Mouse (Mus musculus): ENCODE results near the gene Poc1a. TPM values are rescaled to one million over a fixed set of nuclear protein-coding genes. Genes with fewer than 3 reads are reported as not detected.

The Poc1a gene
- polyA plus RNA-seq, 1 experiment: 23.2 TPM

DNA sequence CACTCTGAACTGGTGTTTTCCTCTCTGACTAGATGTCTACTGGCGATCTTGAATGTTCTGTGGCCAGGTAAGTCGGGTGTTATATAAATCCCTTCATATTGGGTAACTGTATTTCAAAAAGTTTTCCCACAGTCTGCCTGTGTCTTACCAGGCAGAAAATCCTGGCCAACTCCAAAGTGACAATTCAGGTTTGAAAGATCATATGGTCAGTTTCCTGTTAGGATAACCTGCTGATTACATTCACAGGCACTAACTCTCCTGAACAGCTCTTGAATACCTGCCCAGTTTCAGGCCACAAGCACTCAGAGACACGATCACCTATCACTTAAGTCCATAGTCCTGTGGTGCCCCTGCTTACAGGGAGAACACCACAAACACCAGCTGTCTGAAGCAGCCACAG is 18.8 kb upstream of the Poc1a start:
- no peak for DNase-seq (ENCODE audit: low read depth, low spot score)
- 58% methylated on average over 3 of the region's 3 CpGs for WGBS

DNA sequence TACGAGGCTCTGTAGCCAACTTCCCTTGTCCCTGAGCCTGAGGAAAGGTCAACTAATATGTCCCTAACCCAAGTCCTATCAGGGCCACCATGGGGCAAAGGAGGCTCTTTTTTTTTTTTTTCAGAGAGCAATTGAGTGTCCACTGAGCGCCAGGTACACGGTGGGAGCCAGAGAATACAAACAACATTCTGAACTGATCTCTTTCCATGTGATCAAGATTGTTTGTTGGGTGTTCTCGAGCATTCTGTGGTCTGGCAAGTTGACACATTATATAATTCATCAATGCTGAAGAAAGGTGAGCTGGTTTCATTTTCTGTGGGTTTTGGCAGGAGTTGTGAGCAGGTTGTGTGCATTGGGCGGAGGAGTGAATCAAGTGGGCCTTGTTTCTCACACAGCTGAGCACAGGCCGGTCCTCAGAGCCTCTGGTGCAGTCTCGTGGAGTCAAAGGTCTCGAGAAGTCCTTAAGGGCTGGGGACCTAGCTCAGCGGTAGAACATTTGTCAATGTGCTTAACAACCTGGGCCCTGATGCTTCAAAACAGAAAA is 17.4 kb upstream of the Poc1a start:
- WGBS: 38% methylated on average over 9 of the region's 9 CpGs
- no peak for DNase-seq (ENCODE audit: low read depth, low spot score)

GRCm38 (mm10) chr9:106265358-106266075 is 15.3 kb upstream of the Poc1a start:
- no peak for DNase-seq (ENCODE audit: low read depth, low spot score)

DNA sequence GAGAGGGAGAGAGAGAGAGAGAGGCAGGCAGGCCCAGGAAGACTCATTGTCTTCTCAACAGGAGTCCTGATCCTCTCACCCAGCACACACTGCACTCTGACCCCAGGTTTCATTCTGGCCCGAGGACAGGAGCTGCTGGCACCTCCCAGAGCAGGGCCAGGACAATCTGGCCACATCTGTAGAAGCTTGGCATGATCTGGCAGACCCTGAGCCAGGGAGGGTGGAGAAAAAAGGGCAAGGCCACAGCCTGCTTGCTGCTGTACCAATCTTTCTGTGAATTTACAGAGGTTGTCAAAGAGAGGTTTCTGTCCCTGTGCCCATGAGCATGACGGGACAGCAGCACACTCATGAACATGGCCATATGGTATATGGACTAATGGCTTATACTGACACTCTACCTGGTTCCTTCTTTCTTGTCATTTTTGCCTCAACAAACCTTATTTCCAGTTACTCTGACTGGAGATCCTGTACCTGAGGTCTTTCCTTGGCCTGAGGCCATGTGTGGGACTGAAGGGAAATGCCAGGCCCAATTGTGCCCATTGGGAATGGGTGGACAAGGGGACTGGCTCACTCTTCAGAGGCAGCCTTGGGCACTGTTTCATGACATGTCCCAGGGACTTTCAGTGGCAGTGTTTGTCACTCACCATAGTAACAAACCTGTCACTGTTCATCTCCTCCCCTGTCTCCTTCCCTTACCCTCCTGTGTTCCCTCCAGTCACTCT is 13.8 kb upstream of the Poc1a start:
- DNase-seq (ENCODE audit: low read depth, low spot score): no peak
- 27% methylated on average over 2 of the region's 2 CpGs for WGBS

More at GRCm38 (mm10) chr9:106265358-106266075, 15.3 kb upstream of the Poc1a start:
- WGBS: 64% methylated on average over 12 of the region's 12 CpGs

DNA sequence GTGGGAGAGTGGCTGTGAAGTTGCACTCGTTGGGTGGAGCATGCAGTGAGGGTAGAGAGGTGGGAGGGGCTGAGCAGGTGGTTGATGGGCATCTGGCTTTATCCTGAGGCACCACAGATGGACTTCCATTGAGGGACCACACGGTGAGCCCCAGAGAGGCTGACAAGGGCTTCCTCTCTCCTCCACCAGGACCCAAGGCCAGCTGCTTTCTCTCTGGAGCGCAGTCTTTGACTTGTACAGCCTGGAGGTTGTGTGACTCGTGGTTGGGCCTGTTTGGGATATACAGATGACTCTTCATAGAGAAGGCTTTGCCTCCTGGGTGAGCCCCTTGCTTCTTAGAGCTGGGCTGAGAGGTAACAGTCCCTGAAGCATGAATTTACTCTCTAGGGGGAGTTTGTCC is 12.4 kb upstream of the Poc1a start:
- DNase-seq (ENCODE audit: low read depth, low spot score): no peak
- 61% methylated on average over 4 of the region's 4 CpGs for WGBS

DNA sequence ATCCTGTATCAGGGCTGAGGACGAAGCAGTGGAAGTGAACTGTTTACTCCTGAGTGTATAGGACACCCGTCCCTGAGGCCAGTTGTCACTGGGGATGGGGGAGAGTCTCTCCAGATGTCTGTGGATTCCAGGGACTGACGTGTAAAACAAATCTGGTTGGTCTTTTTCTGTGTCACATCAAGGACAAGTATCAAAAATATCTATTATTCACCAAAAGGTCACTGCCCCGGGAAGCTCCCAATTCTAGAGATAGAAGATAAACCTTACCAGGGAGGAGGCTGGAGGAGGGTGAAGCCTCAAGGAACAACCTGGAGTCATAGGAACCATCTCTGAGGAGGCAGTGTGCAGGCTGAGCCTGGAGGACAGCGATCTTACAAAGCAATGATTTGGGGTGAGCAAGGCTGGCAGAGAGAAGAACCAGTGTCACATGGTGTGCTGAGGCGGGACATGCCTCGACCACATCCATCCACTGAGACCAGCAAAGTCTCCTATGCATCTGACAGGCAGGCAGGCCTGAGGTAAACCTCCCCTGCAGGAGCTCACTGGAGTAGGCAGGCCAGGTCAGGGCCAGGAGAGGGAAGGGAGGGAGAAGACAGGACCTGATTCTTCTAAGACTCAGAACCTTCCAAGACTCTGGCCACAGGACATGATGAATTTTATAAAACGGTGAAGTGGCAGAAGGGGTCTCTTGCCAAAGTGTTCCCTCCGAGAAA is 11.6 kb upstream of the Poc1a start:
- DNase-seq (ENCODE audit: low read depth, low spot score): no peak
- WGBS: 57% methylated on average over 9 of the region's 9 CpGs

DNA sequence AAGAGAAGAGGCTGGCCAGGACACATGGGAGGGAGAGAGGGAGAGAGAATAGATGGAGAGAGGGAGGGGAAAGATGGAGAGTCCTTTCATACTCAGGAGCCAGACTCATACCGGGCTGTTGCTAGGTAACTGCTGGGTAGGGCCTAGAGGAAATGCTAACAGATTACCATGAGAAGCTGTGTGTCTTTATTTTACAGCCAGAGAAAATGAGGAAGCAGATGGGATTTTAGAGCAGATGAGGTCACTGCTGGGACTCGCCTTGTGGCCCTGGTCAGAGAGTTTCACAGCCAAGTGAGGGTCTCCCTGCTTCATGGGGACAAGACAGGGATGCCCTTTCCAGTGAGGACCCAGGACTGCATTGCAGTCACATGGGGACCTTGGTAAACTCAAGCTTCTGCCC is 11.0 kb upstream of the Poc1a start:
- DNase-seq (ENCODE audit: low read depth, low spot score): no peak
- WGBS: 4% methylated on average over 2 of the region's 2 CpGs

DNA sequence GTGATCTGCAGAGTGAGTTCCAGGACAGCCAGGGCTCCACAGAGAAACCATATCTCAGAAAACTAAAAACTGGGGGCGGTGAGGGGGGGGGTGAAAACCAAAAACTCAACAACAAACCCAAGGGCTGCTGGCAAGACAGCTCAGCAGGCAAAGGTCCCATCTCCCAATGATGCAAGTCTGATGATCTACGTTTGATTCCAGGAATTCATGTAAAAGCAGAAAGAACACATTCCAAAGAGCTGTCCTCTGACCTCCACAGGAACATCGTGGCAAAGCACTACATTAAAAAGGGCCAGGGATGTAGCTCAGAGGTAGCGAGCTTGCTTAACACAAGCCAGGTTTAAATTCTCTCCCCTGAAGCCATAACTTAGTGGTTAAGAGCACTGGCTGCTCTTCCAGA is 10.2 kb upstream of the Poc1a start:
- WGBS: 73% methylated on average over 4 of the region's 4 CpGs
- DNase-seq (ENCODE audit: low read depth, low spot score): no peak

GRCm38 (mm10) chr9:106272288-106272687 is 8.6 kb upstream of the Poc1a start:
- 86% methylated on average over 1 of the region's 1 CpGs for whole genome bisulfite sequencing
- no peak for DNase-seq (ENCODE audit: low read depth, low spot score)

DNA sequence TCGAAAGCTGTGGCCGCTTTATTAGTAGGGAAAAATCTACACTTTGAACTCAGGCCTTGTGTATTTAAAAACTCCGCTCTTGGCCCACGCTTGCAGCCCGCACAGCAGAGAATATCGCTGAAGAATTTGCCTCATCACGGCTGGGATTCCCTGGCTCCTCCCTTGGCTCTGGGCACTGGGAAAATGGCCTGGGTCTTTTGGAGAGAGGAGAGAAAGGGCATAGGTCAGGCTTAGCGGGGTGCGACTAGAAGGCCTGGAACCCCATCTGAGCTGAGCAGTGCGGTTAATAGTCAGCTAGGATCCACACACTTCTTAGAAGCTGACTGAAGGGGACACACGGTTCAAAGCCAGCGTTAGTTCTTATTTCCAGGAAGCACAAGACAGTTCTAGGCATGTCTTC is 7.6 kb upstream of the Poc1a start:
- no peak for DNase-seq (ENCODE audit: low read depth, low spot score)
- WGBS: 89% methylated on average over 12 of the region's 12 CpGs

DNA sequence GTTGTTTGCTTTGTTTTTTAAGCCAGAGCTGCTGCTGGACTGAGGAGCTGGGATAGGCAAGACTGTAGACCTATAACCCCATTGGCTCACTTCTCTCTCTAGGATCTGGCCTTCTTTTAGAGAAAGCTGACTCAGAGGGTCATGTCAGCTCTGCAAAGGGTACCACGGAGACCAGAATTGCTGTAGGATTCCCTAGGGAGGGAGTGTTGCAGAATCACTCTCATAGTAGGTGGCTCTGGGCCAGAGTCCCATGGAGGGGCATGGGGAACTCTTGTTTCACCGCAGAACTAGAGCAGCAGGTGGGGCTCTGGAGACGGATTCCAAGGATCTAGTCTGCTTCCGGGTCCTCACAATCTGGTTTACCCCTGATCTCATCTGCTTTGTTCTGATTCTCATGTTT is 7.1 kb upstream of the Poc1a start:
- 61% methylated on average over 4 of the region's 4 CpGs for WGBS
- no peak for DNase-seq (ENCODE audit: low read depth, low spot score)

GRCm38 (mm10) chr9:106274652-106275180 is 6.1 kb upstream of the Poc1a start:
- WGBS: 84% methylated on average over 8 of the region's 8 CpGs
- DNase-seq (ENCODE audit: low read depth, low spot score): no peak

GRCm38 (mm10) chr9:106275806-106276205 is 5.1 kb upstream of the Poc1a start:
- 31% methylated on average over 1 of the region's 1 CpGs for WGBS
- DNase-seq (ENCODE audit: low read depth, low spot score): no peak

DNA sequence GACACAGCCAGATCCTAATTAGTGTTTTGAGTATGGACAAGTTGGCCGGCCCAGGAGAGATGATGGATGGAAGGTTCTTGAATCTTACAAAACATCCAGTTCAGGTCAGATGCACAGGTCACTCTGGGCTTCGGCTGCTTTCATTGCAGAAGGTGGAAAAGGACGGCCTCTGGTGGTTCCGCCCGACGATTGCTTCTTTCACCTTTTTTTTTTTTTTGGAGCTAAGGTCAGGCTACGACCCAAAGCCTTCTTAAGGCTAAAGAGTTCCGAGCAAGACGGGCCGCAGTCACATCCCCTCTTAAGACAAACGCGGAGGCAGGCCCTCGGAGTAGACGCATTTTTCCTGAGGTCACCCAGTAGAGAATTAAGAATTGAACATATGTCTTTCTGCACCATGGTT is 475 bp upstream of the Poc1a start:
- under 1% methylated on average over 14 of the region's 14 CpGs for WGBS

DNA sequence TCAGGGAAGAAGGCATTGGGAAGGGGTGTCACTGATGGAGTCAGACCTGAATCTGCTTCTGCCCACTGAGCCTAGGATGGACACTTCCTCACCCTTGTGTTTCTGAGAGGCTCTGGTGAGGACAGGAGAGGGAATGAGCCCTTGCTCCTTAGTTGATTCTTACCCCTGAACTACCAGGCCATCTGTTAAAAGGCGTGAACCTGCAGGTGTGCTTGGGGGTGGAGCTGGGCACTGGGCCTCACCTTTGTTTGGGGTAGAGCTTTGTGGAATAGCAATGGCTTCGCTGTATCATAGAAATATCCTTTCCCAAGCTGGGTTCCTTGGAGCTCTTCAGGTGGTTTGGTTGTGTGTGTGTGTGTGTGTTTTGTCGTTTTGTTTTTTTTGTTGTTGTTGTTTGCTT is 1.2 kb downstream of the Poc1a start:
- DNase-seq (ENCODE audit: low read depth, low spot score): no peak
- 41% methylated on average over 3 of the region's 3 CpGs for WGBS

More for the DNA sequence above, 475 bp upstream of the Poc1a start:
- no peak for DNase-seq (ENCODE audit: low read depth, low spot score)

DNA sequence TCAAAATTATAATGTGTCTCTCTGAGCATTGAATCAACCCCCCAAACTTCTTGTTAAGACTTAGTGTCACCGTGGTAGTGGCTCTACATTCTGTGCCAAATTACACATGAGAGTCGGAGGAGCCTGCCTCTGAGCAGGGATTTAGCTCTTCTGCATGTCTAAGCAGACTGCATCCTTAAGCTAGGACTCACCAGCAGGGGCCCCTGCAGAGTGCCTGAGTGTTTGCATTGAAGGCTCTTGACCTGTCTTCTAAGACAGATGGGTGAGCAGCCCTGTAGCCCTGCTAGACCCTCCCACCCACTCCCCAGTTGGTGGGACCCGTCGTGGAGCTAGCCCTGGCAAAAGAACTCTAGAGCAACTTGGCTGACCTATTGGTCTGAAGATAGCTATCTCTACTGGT is 6.3 kb downstream of the Poc1a start:
- WGBS: 70% methylated on average over 4 of the region's 4 CpGs
- DNase-seq (ENCODE audit: low read depth, low spot score): no peak

DNA sequence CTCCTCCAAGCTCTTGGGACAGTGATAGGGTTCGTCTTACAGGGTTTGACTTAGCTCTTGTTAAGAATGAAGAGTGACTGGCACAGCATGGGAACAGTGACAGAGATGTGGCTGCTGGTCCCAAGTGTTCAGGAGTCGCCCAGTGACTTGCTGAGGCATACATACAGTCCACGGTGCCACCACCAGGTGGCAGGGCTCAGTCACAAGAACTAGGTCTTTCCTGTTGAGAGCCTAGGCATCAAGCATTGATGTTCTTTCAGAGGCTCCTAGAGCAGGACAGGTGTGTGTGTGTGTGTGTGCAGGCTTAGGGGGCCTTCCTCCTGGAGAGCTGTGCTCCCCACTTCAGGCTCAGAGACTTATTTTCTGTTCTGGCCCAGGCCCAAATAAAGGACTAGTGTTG is 8.0 kb downstream of the Poc1a start:
- WGBS: 32% methylated on average over 3 of the region's 3 CpGs
- DNase-seq (ENCODE audit: low read depth, low spot score): no peak

GRCm38 (mm10) chr9:106289841-106290240 is 9.0 kb downstream of the Poc1a start:
- WGBS: 89% methylated on average over 8 of the region's 8 CpGs
- DNase-seq (ENCODE audit: low read depth, low spot score): no peak

- 89% methylated on average over 17 of the region's 17 CpGs for WGBS
- no peak for DNase-seq (ENCODE audit: low read depth, low spot score)
Measured at GRCm38 (mm10) chr9:106290636-106291122, 9.8 kb downstream of the Poc1a start.

DNA sequence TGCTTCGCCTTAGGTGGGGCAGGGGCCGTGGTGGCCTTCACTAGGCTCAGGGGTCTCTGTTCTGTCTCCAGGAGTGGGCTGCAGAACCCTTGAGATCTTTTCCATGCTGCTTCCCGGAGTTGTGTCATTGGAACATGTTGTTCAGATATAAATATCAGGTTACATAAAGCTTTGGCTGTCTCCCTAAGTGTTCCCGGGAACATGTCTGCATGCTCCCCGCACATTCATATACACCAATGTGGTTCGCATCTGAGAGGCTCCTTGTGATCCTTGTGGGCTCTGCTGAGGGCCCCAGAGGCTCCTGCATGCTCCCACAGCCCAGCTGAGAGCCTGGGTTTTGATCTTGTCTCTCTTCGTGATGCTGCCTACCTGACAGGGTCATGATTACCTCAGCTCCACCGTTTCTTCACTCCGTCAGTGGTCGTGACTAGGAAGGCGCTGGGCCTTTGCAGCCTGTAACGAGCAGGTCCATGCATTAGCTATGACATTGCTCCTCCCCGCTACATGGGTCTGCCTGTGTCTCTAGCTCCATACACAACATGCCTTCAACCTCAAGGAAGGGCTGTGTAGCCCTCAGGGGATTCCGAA is 12.8 kb downstream of the Poc1a start:
- no peak for DNase-seq (ENCODE audit: low read depth, low spot score)
- WGBS: 92% methylated on average over 14 of the region's 14 CpGs

Measured in large intestine, adult 2 months (tissue).